Mouse (Mus musculus) small intestine, adult 2 months (tissue): ENCODE results near the gene Slc9a3. TPM values are rescaled to one million over a fixed set of nuclear protein-coding genes. Genes with fewer than 3 reads are reported as not detected.

Source experiments
- H3K27ac ChIP-seq: fragments of 200-500 bp; 2 replicates; pipeline ENCODE4 v1.5.1; 2012; ENCODE audit warnings: low read depth, low read length, control low read depth, inconsistent platforms; ENCODE audit not compliant: insufficient read depth
- H3K27me3 ChIP-seq: fragments of 200-500 bp; 2 replicates; pipeline ENCODE4 v1.6.1; 2012; ENCODE audit warnings: mild to moderate bottlenecking, moderate library complexity, low read length, inconsistent platforms; ENCODE audit not compliant: control insufficient read depth, insufficient read depth
- H3K36me3 ChIP-seq: fragments of 200-500 bp; 2 replicates; pipeline ENCODE4 v1.6.1; 2012; ENCODE audit warnings: mild to moderate bottlenecking, low read length, control low read depth, inconsistent platforms; ENCODE audit not compliant: control insufficient read depth, insufficient read depth
- H3K4me1 ChIP-seq: fragments of 200-500 bp; 2 replicates; pipeline ENCODE4 v1.6.1; 2012; ENCODE audit warnings: low read length, inconsistent platforms, mixed read lengths; ENCODE audit not compliant: control insufficient read depth, insufficient read depth, insufficient read length
- H3K4me3 ChIP-seq: fragments of 200-500 bp; 2 replicates; pipeline ENCODE4 v1.5.1; 2012; ENCODE audit warnings: low read depth, mild to moderate bottlenecking, control low read depth, inconsistent platforms, low read length, moderate library complexity
- CTCF ChIP-seq: fragments of 200-500 bp; IDR thresholded peaks from 2 replicates; pipeline ENCODE4 v1.5.1; 2012; ENCODE audit warnings: low read depth, mild to moderate bottlenecking, control low read depth, inconsistent platforms, low read length, moderate library complexity, mixed read lengths; ENCODE audit not compliant: insufficient replicate concordance, insufficient read length; ENCODE audit errors: extremely low read depth
- POLR2A ChIP-seq: fragments of 200-500 bp; IDR thresholded peaks from 2 replicates; pipeline ENCODE4 v1.6.1; 2012; ENCODE audit warnings: low read depth, mild to moderate bottlenecking, control low read depth, inconsistent platforms, low read length, moderate library complexity
- WGBS: fragments of 180-500 bp; shearing (Covaris S2); methylation state at CpG from one replicate; pipeline ENCODE4 v1.1.7; 2018; 5-methylcytosine and 5-hydroxymethylcytosine counted together
- polyA plus RNA-seq: library from polyadenylated mRNA; depleted of rRNA; stranded (reverse); fragments of >200 nt; gene quantifications from 2 replicates; pipeline ENCODE4 v1.2.3, GENCODE M21; 2012

Slc9a3 gene
- polyA plus RNA-seq, 1 experiment, result 93.4 TPM

DNA sequence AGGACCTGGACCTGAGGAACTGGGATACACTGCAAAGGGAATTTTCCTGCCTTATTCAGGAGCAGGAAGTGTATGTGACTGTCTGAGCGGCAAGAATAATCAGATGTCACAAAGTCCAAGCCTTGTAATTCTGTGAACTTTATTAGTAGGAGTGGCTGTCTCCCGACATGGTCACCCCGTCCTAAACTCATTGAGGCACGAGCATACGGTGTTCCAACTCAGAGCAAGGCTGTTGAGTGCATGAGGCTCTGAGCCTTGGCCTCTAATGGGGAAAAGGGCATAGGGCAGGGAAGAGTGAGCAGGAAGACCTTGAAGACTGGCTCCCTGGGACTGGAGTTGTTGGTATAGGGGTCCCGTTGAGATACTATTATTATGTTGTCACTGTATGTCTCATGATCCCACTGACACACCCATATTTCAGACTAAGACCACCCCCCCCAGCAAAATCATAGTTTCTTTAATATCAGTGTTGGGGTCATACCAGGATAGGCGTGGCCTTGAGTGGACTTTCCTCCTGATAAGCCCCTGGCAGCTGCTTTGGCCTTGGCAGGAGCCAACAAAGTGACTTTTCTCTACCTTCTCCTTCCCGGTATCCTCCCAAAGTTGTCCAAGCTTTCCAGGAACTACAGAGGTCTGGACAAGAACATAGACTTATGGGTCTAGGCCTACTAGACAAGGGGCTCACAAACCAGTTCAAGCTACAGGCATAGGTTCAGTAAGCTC, 19.0 kb upstream of the Slc9a3 start:
- 28% methylated on average over 8 of the region's 8 CpGs for WGBS

DNA sequence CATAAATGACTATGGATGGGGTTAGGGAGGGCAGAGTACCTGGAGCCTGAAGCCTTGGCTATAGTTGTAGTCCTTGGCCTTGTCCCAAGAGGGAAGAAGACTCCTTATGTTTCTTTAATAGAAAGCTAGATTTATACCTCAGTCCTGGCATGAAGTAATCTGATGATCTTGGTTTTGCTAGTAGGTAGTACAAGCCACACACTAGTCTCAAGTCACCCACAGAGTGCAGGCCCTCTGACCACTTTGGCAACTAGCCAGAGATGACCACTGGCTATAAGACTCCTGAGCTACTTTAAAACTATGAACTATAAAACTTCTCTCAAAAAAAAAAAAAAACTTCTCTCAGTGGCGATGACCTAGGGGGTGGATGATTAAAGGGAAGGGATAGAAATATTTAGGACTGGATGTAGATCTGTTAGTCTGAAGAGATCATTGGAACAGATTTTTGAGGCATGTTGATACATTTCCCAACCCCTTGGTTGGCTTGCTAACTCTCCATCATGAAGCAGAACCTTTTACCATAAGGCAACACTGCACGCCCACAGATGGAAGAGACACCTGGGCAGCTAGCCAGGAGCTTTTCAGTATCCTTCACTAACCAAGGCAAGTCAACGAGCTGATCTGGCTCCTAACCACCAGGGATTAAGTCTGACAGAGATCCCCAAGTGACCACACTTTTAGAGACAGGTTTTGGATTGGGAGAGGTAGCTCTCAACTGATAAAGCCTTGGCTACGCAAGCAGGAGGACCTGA, 18.2 kb upstream of the Slc9a3 start:
- TF ChIP-seq POLR2A (no peak), CTCF (no peak)
- H3K27me3 ChIP-seq, result no peaks in the 10 kb centered on the region
- no peaks in the 10 kb centered on the region for H3K36me3 ChIP-seq
- WGBS, result 61% methylated on average over 4 of the region's 4 CpGs
- no peak overlapping the region for H3K4me3 ChIP-seq
- H3K27ac ChIP-seq, result peak overlapping the region; percentile 90
- peaks cover 51% of the 10 kb centered on the region; the same call in 1 of the 2 replicates for H3K4me1 ChIP-seq

More for the DNA sequence above, 19.0 kb upstream of the Slc9a3 start:
- Histone ChIP-seq H3K4me1 (peaks cover 50% of the 10 kb centered on the region; the same call in 1 of the 2 replicates), H3K36me3 (no peaks in the 10 kb centered on the region), H3K27me3 (no peaks in the 10 kb centered on the region), H3K27ac (peak overlapping the region; percentile 92), H3K4me3 (no peak overlapping the region)
- TF ChIP-seq CTCF, result no peak
- TF ChIP-seq POLR2A, result no peak

DNA sequence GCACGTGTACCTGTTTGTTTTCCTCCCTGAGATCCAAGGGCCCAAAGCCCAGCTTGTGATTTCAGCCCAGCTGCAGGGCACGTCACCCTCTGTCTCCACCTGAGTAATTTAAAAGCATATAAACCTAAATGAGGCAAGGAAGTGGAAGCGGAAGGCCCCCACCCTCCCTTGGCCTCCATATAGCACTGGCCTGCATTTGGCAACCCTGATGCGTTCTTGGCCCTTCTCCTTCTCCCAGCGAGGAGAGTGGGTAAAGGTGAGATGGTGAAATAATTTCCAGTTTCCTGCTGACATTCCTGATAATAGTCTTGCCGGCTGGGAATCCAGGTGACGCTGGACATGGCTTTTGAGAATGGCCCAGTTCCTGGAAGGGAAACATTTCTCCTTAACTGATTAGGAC, 16.8 kb upstream of the Slc9a3 start:
- H3K27ac ChIP-seq, result peak overlapping the region; percentile 95
- H3K36me3 ChIP-seq, result no peaks in the 10 kb centered on the region
- 24% methylated on average over 7 of the region's 7 CpGs for WGBS
- H3K4me1 ChIP-seq, result peaks cover 50% of the 10 kb centered on the region; the same call in 1 of the 2 replicates
- H3K4me3 ChIP-seq, result no peak overlapping the region
- H3K27me3 ChIP-seq, result no peaks in the 10 kb centered on the region
- no peak for TF ChIP-seq POLR2A
- no peak for TF ChIP-seq CTCF

DNA sequence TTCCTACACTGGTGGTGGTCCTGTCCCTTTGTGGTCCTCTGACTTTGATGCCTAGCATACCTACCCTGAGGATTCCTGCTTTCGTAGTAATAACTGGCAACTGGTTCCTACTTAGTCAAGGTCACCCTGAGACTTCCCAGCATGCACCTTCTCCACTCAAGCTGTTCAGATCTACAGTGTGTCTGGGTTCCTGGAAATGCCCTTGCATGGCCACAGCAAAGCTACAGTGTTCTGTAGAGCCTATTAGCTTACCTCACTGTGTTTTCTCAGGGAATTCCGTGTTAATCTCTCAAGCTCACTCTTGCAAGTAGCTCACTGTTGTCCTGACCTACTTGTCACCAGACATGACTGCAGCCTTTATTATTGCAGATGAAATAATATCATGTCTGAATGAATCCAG, 13.8 kb upstream of the Slc9a3 start:
- no peaks in the 10 kb centered on the region for H3K27me3 ChIP-seq

DNA sequence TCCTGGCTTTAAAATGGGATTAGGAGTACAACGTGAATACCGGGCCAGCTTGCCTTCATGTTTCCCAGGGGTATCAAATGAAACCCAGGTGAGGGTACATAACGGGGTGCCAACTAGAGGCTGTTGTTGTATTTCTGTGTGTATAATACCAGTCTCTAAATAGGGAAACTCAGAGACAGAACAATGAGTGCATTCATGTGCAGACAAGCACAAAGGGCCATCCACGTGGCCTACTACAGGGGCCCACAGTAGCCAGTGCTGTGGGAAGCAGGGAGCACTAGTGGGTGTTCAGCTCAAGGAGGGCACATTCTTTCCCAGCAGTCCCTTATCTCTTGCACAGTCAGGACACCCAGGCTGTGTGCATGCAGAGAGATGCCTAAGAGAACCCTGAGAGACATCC, 8.7 kb upstream of the Slc9a3 start:
- Histone ChIP-seq H3K4me1 (peaks cover 40% of the 10 kb centered on the region; the same call in 1 of the 2 replicates), H3K27me3 (no peaks in the 10 kb centered on the region), H3K36me3 (no peaks in the 10 kb centered on the region), H3K27ac (no peak overlapping the region), H3K4me3 (no peak overlapping the region)
- WGBS, result 76% methylated on average over 4 of the region's 4 CpGs
- TF ChIP-seq CTCF (no peak), POLR2A (no peak)

More for the DNA sequence above, 13.8 kb upstream of the Slc9a3 start:
- Histone ChIP-seq H3K4me1 (peaks cover 57% of the 10 kb centered on the region; the same call in 1 of the 2 replicates), H3K4me3 (no peak overlapping the region), H3K27ac (peak overlapping the region; percentile 62), H3K36me3 (no peaks in the 10 kb centered on the region)
- WGBS, result 99% methylated on average over 2 of the region's 2 CpGs
- TF ChIP-seq CTCF, result no peak
- no peak for TF ChIP-seq POLR2A

DNA sequence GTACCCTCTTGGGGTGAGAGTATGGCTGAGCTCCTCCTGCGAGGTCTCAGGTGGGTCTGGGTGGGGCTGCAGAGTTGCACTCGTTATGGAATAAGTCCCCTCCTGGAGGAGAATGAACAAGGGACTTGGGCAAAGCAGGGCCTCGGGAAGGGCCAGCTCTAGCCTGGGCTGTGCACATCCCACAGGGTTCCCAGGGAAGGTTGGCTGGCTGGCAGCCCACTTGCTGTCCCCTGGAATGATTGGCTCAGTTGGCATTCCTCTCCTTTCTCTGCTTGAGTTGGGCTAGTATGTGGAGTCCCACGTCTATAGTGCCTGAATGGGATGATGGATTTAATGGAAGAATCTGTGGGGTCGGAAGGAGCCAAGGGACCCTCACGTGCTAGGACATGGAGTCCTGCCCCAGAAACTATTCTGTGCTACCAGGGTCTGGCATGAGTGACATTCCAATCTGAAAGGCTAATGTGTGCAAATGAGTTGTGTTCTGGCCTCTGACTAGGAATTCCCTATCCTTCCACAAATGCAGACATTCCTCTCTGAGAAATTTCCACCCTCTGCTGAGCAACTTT, 7.5 kb upstream of the Slc9a3 start:
- no peak for TF ChIP-seq CTCF
- TF ChIP-seq POLR2A, result no peak
- 74% methylated on average over 6 of the region's 6 CpGs for WGBS
- Histone ChIP-seq H3K4me3 (no peak overlapping the region), H3K27ac (no peak overlapping the region), H3K36me3 (no peaks in the 10 kb centered on the region), H3K27me3 (no peaks in the 10 kb centered on the region), H3K4me1 (peaks cover 37% of the 10 kb centered on the region; the same call in 1 of the 2 replicates)
